Mouse (Mus musculus): ENCODE data around the gene Alkbh2. TPM values are rescaled to one million over a fixed set of nuclear protein-coding genes. Genes with fewer than 3 reads are reported as not detected.

The Alkbh2 gene
- polyA plus RNA-seq, 1 experiment from 2014 or later = 4.5 TPM

- no peak for ATAC-seq
- TF ChIP-seq CTCF (IDR thresholded peaks at IDR 0.05; ENCODE audit: low read depth) = no peak
- TF ChIP-seq EP300 (IDR thresholded peaks at IDR 0.05; ENCODE audit: low read depth) = no peak
- WGBS (ENCODE audit: insufficient replicate concordance) = 89% methylated on average over 10 of the region's 10 CpGs
These were observed 7.5 kb upstream of the Alkbh2 start for GRCm38 (mm10) chr5:114135516-114135915.

GRCm38 (mm10) chr5:114134091-114134534 is 6.1 kb upstream of the Alkbh2 start:
- peak; percentile 83 for DNase-seq
- no peak overlapping the region for H3K9ac ChIP-seq (replicated peaks)
- no peak overlapping the region for H3K4me3 ChIP-seq (ENCODE audit: low read depth, low read length)
- peak; percentile 18 for ATAC-seq
- H3K9me3 ChIP-seq (ENCODE audit: low read length) = no peaks in the 10 kb centered on the region
- WGBS (ENCODE audit: insufficient replicate concordance) = 22% methylated on average over 6 of the region's 6 CpGs
- H3K4me1 ChIP-seq (ENCODE audit: insufficient read depth) = peaks cover 35% of the 10 kb centered on the region
- no peak overlapping the region for H3K4me2 ChIP-seq (ENCODE audit: low read depth, low read length)
- peaks cover 2% of the 10 kb centered on the region; the same call in 1 of the 2 replicates for H3K36me3 ChIP-seq (replicated peaks; ENCODE audit: insufficient read depth, low read length)
- TF ChIP-seq EP300 (IDR thresholded peaks at IDR 0.05; ENCODE audit: low read depth) = peak; percentile 30; the same call in 1 of the 2 replicates
- TF ChIP-seq CTCF (IDR thresholded peaks at IDR 0.05; ENCODE audit: low read depth) = peak; percentile 79
- H3K27ac ChIP-seq (ENCODE audit: low read depth) = no peak overlapping the region
- H3K27me3 ChIP-seq (ENCODE audit: insufficient read depth, low read length) = no peaks in the 10 kb centered on the region

More at GRCm38 (mm10) chr5:114135516-114135915, 7.5 kb upstream of the Alkbh2 start:
- no peaks in the 10 kb centered on the region for H3K9me3 ChIP-seq (ENCODE audit: low read length)
- H3K4me3 ChIP-seq (ENCODE audit: low read depth, low read length) = no peak overlapping the region
- peaks cover 2% of the 10 kb centered on the region; the same call in 1 of the 2 replicates for H3K36me3 ChIP-seq (replicated peaks; ENCODE audit: insufficient read depth, low read length)
- no peak overlapping the region for H3K9ac ChIP-seq (replicated peaks)
- peaks cover 29% of the 10 kb centered on the region for H3K4me1 ChIP-seq (ENCODE audit: insufficient read depth)
- no peaks in the 10 kb centered on the region for H3K27me3 ChIP-seq (ENCODE audit: insufficient read depth, low read length)
- H3K4me2 ChIP-seq (ENCODE audit: low read depth, low read length) = no peak overlapping the region
- H3K27ac ChIP-seq (ENCODE audit: low read depth) = no peak overlapping the region
- no peak for DNase-seq

GRCm38 (mm10) chr5:114132841-114133240 is 4.8 kb upstream of the Alkbh2 start:
- no peaks in the 10 kb centered on the region for H3K9me3 ChIP-seq (ENCODE audit: low read length)
- 86% methylated on average over 6 of the region's 6 CpGs for WGBS (ENCODE audit: insufficient replicate concordance)
- ATAC-seq = no peak
- no peak overlapping the region for H3K4me3 ChIP-seq (ENCODE audit: low read depth, low read length)
- H3K36me3 ChIP-seq (replicated peaks; ENCODE audit: insufficient read depth, low read length) = peaks cover 2% of the 10 kb centered on the region; the same call in 1 of the 2 replicates
- H3K27ac ChIP-seq (ENCODE audit: low read depth) = no peak overlapping the region
- no peaks in the 10 kb centered on the region for H3K27me3 ChIP-seq (ENCODE audit: insufficient read depth, low read length)
- H3K9ac ChIP-seq (replicated peaks) = no peak overlapping the region
- TF ChIP-seq EP300 (IDR thresholded peaks at IDR 0.05; ENCODE audit: low read depth) (no peak), CTCF (IDR thresholded peaks at IDR 0.05; ENCODE audit: low read depth) (no peak)
- H3K4me2 ChIP-seq (ENCODE audit: low read depth, low read length) = no peak overlapping the region
- DNase-seq = no peak
- peaks cover 32% of the 10 kb centered on the region for H3K4me1 ChIP-seq (ENCODE audit: insufficient read depth)

GRCm38 (mm10) chr5:114131521-114131840 is 3.5 kb upstream of the Alkbh2 start:
- Histone ChIP-seq H3K4me1 (ENCODE audit: insufficient read depth) (peaks cover 36% of the 10 kb centered on the region), H3K9ac (replicated peaks) (peak overlapping the region; percentile 66), H3K36me3 (replicated peaks; ENCODE audit: insufficient read depth, low read length) (0 out of 2 replicates have a peak, but pooled peaks cover 2% of the 10 kb centered on the region), H3K27me3 (ENCODE audit: insufficient read depth, low read length) (no peaks in the 10 kb centered on the region), H3K4me3 (ENCODE audit: low read depth, low read length) (peak overlapping the region; percentile 71), H3K27ac (ENCODE audit: low read depth) (peak overlapping the region; percentile 89), H3K4me2 (ENCODE audit: low read depth, low read length) (peak overlapping the region; percentile 99), H3K9me3 (ENCODE audit: low read length) (no peaks in the 10 kb centered on the region)
- TF ChIP-seq CTCF (IDR thresholded peaks at IDR 0.05; ENCODE audit: low read depth) (no peak), EP300 (IDR thresholded peaks at IDR 0.05; ENCODE audit: low read depth) (no peak)
- peak; percentile 8; the same call in 1 of the 2 replicates for ATAC-seq
- DNase-seq = peak; percentile 78
- WGBS (ENCODE audit: insufficient replicate concordance) = 2% methylated on average over 14 of the region's 15 CpGs

- Histone ChIP-seq H3K27me3 (ENCODE audit: insufficient read depth, low read length) (no peaks in the 10 kb centered on the region), H3K9me3 (ENCODE audit: low read length) (no peaks in the 10 kb centered on the region), H3K36me3 (replicated peaks; ENCODE audit: insufficient read depth, low read length) (0 out of 2 replicates have a peak, but pooled peaks cover 2% of the 10 kb centered on the region), H3K27ac (ENCODE audit: low read depth) (peak overlapping the region; percentile 89), H3K4me1 (ENCODE audit: insufficient read depth) (peaks cover 36% of the 10 kb centered on the region), H3K4me3 (ENCODE audit: low read depth, low read length) (peak overlapping the region; percentile 71), H3K9ac (replicated peaks) (peak overlapping the region; percentile 66), H3K4me2 (ENCODE audit: low read depth, low read length) (peak overlapping the region; percentile 99)
- WGBS (ENCODE audit: insufficient replicate concordance) = under 1% methylated on average over 86 of the region's 87 CpGs
- TF ChIP-seq CTCF (IDR thresholded peaks at IDR 0.05; ENCODE audit: low read depth) (no peak), EP300 (IDR thresholded peaks at IDR 0.05; ENCODE audit: low read depth) (peak; percentile 82; the same call in 1 of the 2 replicates)
- DNase-seq = peak; percentile 94
- peak; percentile 93 for ATAC-seq
These were observed 2.9 kb upstream of the Alkbh2 start for GRCm38 (mm10) chr5:114130698-114131520.

GRCm38 (mm10) chr5:114130211-114130605 is 2.2 kb upstream of the Alkbh2 start, which contains the start of gene Ung:
Gene Ung, plus strand, starts transcription at chr5:114130386.
- Histone ChIP-seq H3K27ac (ENCODE audit: low read depth) (peak within 1 kb of the TSS; percentile 89), H3K36me3 (replicated peaks; ENCODE audit: insufficient read depth, low read length) (0 out of 2 replicates have a peak, but pooled peaks cover 3% of the 10 kb centered on the region), H3K4me1 (ENCODE audit: insufficient read depth) (peaks cover 36% of the 10 kb centered on the region), H3K4me3 (ENCODE audit: low read depth, low read length) (peak within 1 kb of the TSS; percentile 71), H3K4me2 (ENCODE audit: low read depth, low read length) (peak within 1 kb of the TSS; percentile 99), H3K27me3 (ENCODE audit: insufficient read depth, low read length) (no peaks in the 10 kb centered on the region), H3K9me3 (ENCODE audit: low read length) (no peaks in the 10 kb centered on the region), H3K9ac (replicated peaks) (peak within 1 kb of the TSS; percentile 66)
- ATAC-seq (peak; percentile 35), DNase-seq (peak; percentile 78)
- TF ChIP-seq CTCF (IDR thresholded peaks at IDR 0.05; ENCODE audit: low read depth) = no peak
- TF ChIP-seq EP300 (IDR thresholded peaks at IDR 0.05; ENCODE audit: low read depth) = no peak
- 1% methylated on average over 25 of the region's 29 CpGs for WGBS (ENCODE audit: insufficient replicate concordance)
